Mouse (Mus musculus) spleen, adult 2 months (tissue): ENCODE measurements around the gene Itpkc. TPM values are rescaled to one million over a fixed set of nuclear protein-coding genes. Genes with fewer than 3 reads are reported as not detected.
"Not testable (repeated sequence)": the region's sequence is repeated elsewhere in the genome, so short reads cannot be mapped to it uniquely, and the experiment has no call there.

Experiments
- DNase-seq, 2 experiments: peaks; one replicate each; pipeline versions ENCODE4 v3.0.0 to v3.0.0-alpha.2; 2012 to 2021; ENCODE audit warnings: low spot score in 2 of 2, low read depth in 1 of 2
- H3K27ac ChIP-seq: fragments of 200-500 bp; 2 replicates; pipeline ENCODE4 v1.5.1; 2012; ENCODE audit warnings: low read length, inconsistent platforms; ENCODE audit not compliant: insufficient read depth
- H3K27me3 ChIP-seq: fragments of 200-500 bp; 2 replicates; pipeline ENCODE4 v1.6.1; 2012; ENCODE audit warnings: mild to moderate bottlenecking, moderate library complexity, low read length, inconsistent platforms; ENCODE audit not compliant: control insufficient read depth, insufficient read depth
- H3K36me3 ChIP-seq: fragments of 200-500 bp; 2 replicates; pipeline ENCODE4 v1.6.1; 2012; ENCODE audit warnings: mild to moderate bottlenecking, low read length, inconsistent platforms; ENCODE audit not compliant: control insufficient read depth, insufficient read depth
- H3K4me1 ChIP-seq: fragments of 200-500 bp; 2 replicates; pipeline ENCODE4 v1.6.1; 2011; ENCODE audit warnings: inconsistent platforms; ENCODE audit not compliant: control insufficient read depth, insufficient read depth, insufficient read length
- H3K4me3 ChIP-seq: fragments of 200-500 bp; 2 replicates; pipeline ENCODE4 v1.5.1; 2011; ENCODE audit warnings: mild to moderate bottlenecking, inconsistent platforms; ENCODE audit not compliant: insufficient read depth, insufficient read length; ENCODE audit errors: extremely low read depth
- CTCF ChIP-seq: fragments of 200-500 bp; IDR thresholded peaks from 2 replicates; pipeline ENCODE4 v1.5.1; 2011; ENCODE audit warnings: mild to moderate bottlenecking, inconsistent platforms; ENCODE audit not compliant: insufficient read depth, insufficient read length, insufficient replicate concordance; ENCODE audit errors: extremely low read depth
- POLR2A ChIP-seq: fragments of 200-500 bp; IDR thresholded peaks from 2 replicates; pipeline ENCODE4 v1.6.1; 2011; ENCODE audit warnings: low read depth, low read length, inconsistent platforms
- WGBS: fragments of 180-500 bp; shearing (Covaris S2); methylation state at CpG from one replicate; pipeline ENCODE4 v1.1.7; 2018; 5-methylcytosine and 5-hydroxymethylcytosine counted together
- polyA plus RNA-seq: library from polyadenylated mRNA; depleted of rRNA; stranded (reverse); fragments of >200 nt; gene quantifications from 2 replicates; pipeline ENCODE4 v1.2.3, GENCODE M21; 2012

Itpkc gene
- polyA plus RNA-seq, 1 experiment, result 7.0 TPM

DNA sequence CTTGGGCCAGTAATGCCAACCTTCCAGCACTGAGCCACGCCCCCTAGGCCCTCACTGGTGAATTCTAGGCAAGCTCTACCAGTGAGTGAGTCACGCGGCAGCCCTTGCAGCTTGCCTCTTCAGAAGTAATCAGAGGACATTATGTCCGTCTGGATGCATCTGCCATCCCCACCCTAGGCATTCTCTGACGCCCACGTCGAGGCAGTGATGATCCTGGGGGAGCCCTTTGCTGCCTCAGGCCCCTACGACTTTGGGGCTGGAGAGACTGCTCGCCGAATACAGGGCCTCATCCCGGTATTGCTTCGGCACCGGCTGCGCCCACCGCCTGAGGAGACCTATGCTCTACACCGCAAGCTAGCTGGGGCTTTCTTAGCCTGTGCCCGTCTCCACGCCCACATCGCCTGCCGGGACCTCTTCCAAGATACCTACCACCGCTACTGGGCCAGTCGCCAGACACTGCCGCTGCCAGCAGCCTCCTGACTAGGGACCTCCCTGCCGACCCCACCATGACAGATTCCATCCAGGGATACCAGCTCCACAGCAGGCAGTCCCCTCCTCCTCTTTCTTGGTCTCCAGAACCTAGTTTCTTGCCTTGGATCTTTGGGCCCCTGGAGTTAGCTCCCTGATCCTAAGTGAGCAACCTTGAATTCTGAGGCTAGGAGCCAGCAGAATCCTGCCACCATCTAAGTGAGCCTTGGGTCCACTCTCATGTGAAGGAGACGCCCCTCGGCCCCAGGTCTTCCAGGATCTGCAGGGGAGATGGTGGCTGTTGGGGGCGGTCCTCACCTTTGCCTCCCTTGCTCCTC lies 28.8 kb upstream of the Itpkc start:
- Histone ChIP-seq H3K4me1 (peaks cover 5% of the 10 kb centered on the region; the same call in 1 of the 2 replicates), H3K36me3 (peaks cover 4% of the 10 kb centered on the region; the same call in 1 of the 2 replicates), H3K27ac (no peak overlapping the region), H3K27me3 (no peaks in the 10 kb centered on the region), H3K4me3 (no peak overlapping the region)
- no peak for DNase-seq
- TF ChIP-seq CTCF (no peak), POLR2A (no peak)
- WGBS, result 75% methylated on average over 27 of the region's 27 CpGs

DNA sequence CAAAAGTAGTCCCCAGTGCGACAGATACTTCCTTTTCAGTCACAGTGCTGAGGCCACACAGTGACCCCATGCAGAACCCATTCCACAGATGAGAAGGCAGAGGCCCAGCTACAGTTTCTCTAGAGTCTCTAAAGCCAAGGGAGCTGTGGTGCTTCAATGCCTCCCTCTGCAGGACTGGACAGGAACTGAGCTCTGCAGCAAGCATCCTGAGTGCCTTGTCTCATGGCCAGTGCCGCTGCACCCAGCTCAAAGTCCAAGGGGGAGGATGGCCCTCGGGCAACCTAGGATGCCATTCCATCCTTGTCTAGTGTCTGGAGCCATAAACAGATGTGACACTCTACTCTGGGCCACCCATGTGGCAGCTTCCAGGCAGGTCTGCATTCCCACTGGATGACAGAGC lies 27.3 kb upstream of the Itpkc start:
- Histone ChIP-seq H3K27ac (no peak overlapping the region), H3K36me3 (peaks cover 5% of the 10 kb centered on the region), H3K4me1 (peaks cover 5% of the 10 kb centered on the region; the same call in 1 of the 2 replicates), H3K4me3 (no peak overlapping the region), H3K27me3 (no peaks in the 10 kb centered on the region)
- no peak for DNase-seq
- 91% methylated on average over 3 of the region's 3 CpGs for WGBS
- peak; percentile 38; the same call in 1 of the 2 replicates for TF ChIP-seq CTCF
- no peak for TF ChIP-seq POLR2A

DNA sequence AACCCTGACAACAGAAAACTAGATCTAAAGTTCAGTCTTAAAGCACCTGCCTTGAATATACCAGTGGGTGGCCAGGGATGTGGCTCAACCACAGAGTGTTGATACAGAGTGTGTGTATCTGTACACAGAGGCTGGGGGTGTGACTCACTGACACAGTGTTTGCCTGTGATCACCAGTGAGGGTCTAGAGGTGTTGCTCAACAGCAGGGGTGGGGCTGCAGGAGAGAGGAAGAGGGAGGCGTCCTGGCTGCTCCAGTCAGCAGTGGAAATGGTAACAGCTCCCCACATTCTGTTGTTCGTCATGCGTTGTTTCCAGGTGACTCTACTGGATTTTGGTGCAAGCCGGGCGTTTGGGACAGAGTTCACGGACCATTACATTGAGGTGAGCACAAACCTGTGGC lies 23.5 kb upstream of the Itpkc start:
- H3K4me1 ChIP-seq, result no peaks in the 10 kb centered on the region
- no peak overlapping the region for H3K27ac ChIP-seq
- H3K36me3 ChIP-seq, result peaks cover 5% of the 10 kb centered on the region
- H3K4me3 ChIP-seq, result no peak overlapping the region
- 95% methylated on average over 6 of the region's 6 CpGs for WGBS
- no peaks in the 10 kb centered on the region for H3K27me3 ChIP-seq
- no peak for TF ChIP-seq CTCF
- no peak for TF ChIP-seq POLR2A
- no peak for DNase-seq

DNA sequence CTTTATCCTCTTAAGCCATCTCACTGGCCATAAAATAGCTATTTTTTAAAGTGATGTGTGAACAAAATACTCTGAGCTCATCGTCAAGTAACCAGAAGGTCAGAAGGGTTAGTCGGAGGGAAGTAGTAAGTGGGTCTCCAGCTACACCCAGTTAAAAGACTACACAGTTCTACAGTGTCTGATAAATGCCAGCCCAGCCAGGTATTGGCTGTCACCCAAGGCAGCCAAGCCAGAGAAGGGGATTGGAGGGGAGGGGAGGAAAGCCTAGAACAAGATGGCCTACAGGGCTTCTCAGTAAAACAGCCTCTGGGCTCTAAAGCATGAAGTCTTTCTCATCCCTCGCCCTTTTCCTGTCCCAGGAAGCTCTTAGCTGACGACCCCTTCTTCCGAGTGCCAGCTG lies 21.5 kb upstream of the Itpkc start:
- Histone ChIP-seq H3K36me3 (peaks cover 7% of the 10 kb centered on the region), H3K27me3 (no peaks in the 10 kb centered on the region), H3K4me3 (no peak overlapping the region), H3K4me1 (no peaks in the 10 kb centered on the region), H3K27ac (no peak overlapping the region)
- TF ChIP-seq POLR2A (no peak), CTCF (no peak)
- WGBS, result 91% methylated on average over 5 of the region's 5 CpGs
- DNase-seq, result no peak

DNA sequence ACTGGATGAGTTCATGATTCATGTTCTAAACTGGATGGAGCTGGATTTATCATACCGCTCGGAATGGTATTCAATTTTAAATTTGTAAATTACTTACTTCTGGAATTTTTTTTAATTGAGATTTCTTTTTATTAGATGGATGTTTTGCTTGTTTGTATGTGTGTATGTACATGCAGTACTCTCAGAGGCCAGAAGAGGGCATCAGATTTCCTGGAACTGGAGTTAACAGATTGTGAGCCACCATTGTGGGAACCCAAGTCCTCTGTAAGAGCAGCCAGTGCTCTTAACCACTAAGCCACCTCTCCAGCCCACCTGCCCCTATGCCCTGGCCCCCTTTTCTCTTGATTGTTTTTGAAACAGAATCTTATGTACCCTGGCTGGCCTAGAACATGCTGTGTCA lies 20.7 kb upstream of the Itpkc start:
- H3K27me3 ChIP-seq, result no peaks in the 10 kb centered on the region
- TF ChIP-seq POLR2A, result no peak
- no peak for TF ChIP-seq CTCF
- no peak overlapping the region for H3K27ac ChIP-seq
- peaks cover 6% of the 10 kb centered on the region for H3K36me3 ChIP-seq
- no peaks in the 10 kb centered on the region for H3K4me1 ChIP-seq
- WGBS, result 97% methylated on average over 2 of the region's 2 CpGs
- no peak overlapping the region for H3K4me3 ChIP-seq
- no peak for DNase-seq

DNA sequence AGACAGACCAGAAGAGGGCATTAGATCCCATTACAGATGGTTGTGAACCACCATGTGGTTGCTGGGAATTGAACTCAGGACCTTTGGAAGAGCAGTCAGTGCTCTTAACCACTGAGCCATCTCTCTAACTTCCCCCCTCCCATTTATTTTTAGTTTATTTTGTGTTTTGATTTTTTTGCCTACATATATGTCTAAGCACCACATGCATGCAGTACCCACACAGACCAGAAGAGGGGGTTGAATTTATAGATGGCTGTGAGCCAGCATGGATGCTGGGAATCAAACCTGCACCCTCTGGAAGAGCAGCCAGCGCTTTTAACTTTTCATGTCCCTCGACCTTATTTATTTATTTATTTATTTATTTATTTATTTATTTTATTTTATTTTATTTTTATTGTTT lies 15.6 kb upstream of the Itpkc start:
- not testable (repeated sequence) for DNase-seq

DNA sequence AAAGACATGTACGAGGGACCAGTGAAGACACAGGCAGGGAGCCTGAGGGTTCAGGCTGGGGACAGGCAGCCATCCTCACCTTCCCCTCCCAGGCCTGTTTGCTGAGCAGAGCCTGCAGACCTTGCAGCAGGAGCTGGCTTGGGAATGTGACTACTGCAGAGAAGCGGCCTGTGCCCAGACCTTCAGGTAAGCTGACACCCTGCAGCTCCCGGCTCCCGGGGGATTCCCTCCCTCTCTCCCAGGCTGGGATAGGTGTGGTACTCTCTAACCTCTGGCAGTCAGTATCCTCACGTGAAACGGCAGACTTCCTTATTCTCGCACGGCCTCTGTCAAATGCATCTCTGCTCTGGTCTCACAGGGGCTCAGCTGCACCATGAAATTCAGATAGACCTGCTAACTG lies 14.8 kb upstream of the Itpkc start:
- TF ChIP-seq POLR2A (no peak), CTCF (no peak)
- peaks cover 9% of the 10 kb centered on the region for H3K36me3 ChIP-seq
- WGBS, result 98% methylated on average over 8 of the region's 8 CpGs
- no peaks in the 10 kb centered on the region for H3K4me1 ChIP-seq
- H3K27ac ChIP-seq, result no peak overlapping the region
- H3K27me3 ChIP-seq, result no peaks in the 10 kb centered on the region
- DNase-seq, result no peak
- no peak overlapping the region for H3K4me3 ChIP-seq

More for the DNA sequence above, 15.6 kb upstream of the Itpkc start:
- not testable (repeated sequence) for H3K4me1 ChIP-seq, H3K27me3 ChIP-seq, H3K4me3 ChIP-seq, H3K27ac ChIP-seq, H3K36me3 ChIP-seq
- 83% methylated on average over 2 of the region's 2 CpGs for WGBS
